Mouse (Mus musculus) duodenum, adult 2 months (tissue): ENCODE measurements around the gene Cand1. TPM values are rescaled to one million over a fixed set of nuclear protein-coding genes. Genes with fewer than 3 reads are reported as not detected.

Source experiments
- polyA plus RNA-seq: library from polyadenylated mRNA; depleted of rRNA; stranded (reverse); fragments of >200 nt; gene quantifications from 2 replicates; pipeline ENCODE4 v1.2.3, GENCODE M21; 2012; ENCODE audit warnings: low replicate concordance; rRNA removed

Gene Cand1
- 5.8 and 8.3 TPM in 2 replicates for polyA plus RNA-seq

DNA sequence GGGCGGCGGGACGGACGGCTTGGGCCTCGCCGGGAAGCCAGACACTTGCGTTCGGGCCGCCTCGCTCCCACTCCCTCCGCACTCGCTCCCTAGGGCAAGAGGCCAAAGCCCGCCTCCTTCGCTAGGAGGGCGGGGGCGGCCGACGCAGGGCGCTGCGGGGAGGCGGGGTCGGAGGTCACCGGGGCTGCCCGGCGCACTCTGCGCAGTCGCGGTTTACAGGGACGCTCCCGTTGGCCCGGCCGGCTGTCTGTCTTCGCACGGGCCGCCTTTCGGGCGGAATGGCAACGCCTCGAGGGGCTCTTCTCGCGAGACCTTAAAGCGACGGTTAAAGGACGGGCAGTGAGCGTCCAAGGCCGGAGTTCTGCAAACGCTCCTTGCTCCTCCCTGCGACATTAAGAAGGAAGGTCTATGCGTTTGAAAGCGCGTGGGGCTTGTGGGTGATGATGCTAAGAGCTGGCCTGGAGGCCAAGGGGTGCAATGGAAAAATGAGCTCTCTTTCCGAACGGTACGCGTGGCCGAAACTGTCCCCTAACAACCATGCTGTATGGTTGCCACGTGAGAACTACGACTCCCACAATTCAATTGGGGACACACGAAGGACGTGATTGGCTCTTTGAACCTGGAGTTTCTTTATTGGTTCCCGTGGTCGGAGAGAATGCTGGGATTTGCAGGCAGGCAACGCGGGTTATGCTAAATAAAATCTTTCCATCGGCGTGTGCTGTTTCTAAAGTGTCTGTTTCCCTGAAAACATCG is at the start of gene Cand1:
TSS of gene Cand1 (minus strand) at position 87 of the 753 bp plus-strand sequence.

Other genes with a start within 250 kb of the Cand1 start
- 0.02 TPM in 1 of 2 replicates, not detected in the other for gene Grip1, start 213.8 kb upstream of the Cand1 start, polyA plus RNA-seq